Mouse (Mus musculus): ENCODE measurements around the gene Gm12258. TPM values are rescaled to one million over a fixed set of nuclear protein-coding genes. Genes with fewer than 3 reads are reported as not detected.
"Not testable (repeated sequence)": the region's sequence is repeated elsewhere in the genome, so short reads cannot be mapped to it uniquely, and the experiment has no call there.

The Gm12258 gene
- total RNA-seq (2015) (0.90 and 1.1 TPM in 2 replicates), total RNA-seq (2017) (2.0 and 3.0 TPM in 2 replicates)

- ATAC-seq (replicated peaks; ENCODE audit: poor library complexity), result peak; percentile 100
These were observed at the start of gene Gm12258 for GRCm38 (mm10) chr11:58846919-58847461. Gene Gm12258 (plus strand): TSS chr11:58847158.

DNA sequence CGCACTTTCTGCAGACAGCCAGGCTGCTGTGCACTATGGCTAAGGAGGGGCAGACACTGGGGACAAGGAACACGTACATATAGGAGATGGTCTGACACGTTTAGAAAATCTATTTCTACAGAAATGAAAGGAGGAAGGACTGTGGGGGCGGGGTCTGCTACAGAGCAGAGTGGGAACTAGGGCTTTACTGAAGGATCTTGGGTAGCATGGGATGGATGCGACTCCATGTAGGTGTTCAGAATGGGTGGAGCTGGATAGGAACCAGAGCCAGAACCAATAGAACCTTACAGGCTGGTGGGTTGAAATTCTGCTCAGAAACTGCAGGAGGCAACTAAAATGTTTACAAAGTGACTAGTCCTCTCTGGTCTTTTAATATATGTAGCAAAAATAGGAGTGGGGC lies 47.2 kb upstream of the Gm12258 start:
- ATAC-seq (replicated peaks; ENCODE audit: poor library complexity), result no peak

GRCm38 (mm10) chr11:58801558-58802228 lies 45.3 kb upstream of the Gm12258 start, which contains the start of gene Fam183b:
Gene Fam183b (minus strand): TSS chr11:58801960.
- no peak for ATAC-seq (replicated peaks; ENCODE audit: poor library complexity)

DNA sequence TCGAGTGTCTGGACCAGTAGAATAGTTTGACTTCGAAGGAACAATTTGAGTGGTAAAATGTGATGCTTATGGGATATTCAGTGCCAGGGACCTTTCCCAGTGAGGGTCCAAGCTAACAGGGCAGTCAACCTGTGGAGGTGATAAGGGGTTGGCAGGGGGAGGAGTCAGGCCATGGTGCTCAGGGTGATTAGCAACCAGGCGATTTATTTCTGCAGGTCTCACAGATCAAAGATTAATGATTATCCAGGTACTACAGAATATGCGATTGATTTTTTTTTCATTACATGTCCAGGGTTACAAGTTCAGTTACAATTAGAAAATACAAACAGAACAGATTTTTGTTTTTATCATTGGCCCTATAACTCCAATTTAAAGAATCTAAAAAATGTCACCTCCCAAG lies 43.1 kb upstream of the Gm12258 start:
- no peak for ATAC-seq (replicated peaks; ENCODE audit: poor library complexity)

DNA sequence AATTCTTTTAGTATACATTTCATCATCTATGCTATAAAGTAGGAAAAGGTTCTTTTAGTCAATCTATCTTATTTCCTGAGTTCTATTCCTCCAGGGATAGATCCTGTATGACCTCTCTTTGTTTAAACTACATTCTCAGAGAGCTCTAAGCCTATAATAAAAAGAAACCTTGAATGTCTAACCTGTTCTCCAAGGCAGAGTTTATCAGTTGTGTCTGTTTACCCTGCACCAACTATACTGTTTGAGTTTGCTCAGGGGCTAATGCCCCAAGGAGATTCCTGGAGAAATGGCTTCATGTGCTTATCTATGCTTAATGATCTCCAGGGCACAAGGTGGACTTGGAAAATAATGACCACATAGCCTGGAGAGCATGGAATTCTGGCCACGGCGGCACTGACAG lies 42.6 kb upstream of the Gm12258 start:
- no peak for ATAC-seq (replicated peaks; ENCODE audit: poor library complexity)

DNA sequence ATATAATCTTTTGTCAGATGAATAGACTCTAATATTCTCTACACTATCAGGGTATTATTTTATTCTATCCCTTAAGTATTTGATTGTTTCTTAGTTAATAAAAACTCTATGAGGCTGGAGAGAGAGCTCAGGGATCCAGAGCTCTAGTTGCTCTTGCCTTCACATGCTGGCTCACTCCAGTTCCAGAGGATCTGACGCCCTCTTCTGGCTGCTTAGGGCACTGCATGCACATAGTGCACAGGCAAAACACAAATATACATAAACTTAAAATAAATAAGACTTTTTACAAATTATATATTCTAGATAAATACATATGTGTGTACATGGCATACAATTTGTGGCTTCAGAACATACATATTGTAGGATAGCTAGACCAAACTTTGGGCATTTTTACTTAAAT lies 35.0 kb upstream of the Gm12258 start:
- no peak for ATAC-seq (replicated peaks; ENCODE audit: poor library complexity)

DNA sequence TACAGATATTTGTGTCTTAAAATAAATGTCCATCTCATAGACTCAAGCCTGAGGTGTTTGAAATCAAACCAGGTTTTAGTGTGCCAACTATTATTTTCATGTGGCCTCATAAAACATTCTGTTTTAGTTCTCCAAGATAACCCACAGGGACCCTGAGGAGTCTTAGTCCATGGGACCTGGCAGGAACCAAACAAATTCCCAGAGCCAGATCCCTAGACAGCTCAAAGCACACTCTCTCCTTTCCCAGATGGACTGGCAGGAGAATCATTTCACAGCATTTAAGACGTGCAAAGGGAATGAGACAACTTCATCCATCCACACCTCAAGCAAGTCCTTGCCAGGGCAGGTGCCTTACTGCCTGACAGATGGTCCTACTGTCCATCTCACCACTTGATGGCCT lies 32.3 kb upstream of the Gm12258 start, which contains the start of gene Olfr313:
Olfr313 (plus strand) TSS at position 301 of the 400 bp plus-strand sequence.
- not testable (repeated sequence) for ATAC-seq (replicated peaks; ENCODE audit: poor library complexity)

DNA sequence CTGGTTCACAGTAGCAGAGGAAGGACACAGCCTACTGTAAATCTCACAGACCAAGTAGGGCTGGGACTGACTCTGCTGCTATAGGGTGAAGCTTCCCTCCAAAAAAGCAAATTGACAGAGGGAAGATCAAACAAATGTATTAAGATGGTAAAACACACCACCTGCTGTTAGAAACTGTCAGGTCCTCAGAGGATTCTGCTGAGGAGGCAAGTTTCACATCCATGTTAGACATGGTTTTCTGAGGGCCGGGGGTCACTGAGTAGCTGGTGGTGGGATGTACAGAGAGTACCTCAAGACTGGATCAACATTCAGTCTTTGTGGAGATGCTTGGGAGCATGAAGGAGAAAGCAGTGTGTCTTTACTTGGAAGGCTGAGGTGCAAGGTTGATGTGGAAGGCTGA lies 31.3 kb upstream of the Gm12258 start:
- no peak for ATAC-seq (replicated peaks; ENCODE audit: poor library complexity)

- not testable (repeated sequence) for ATAC-seq (replicated peaks; ENCODE audit: poor library complexity)
These were observed 18.0 kb upstream of the Gm12258 start, which contains the start of gene Olfr312 for GRCm38 (mm10) chr11:58828937-58829336. Gene Olfr312 (plus strand): TSS chr11:58829237.

GRCm38 (mm10) chr11:58829764-58830163 lies 17.2 kb upstream of the Gm12258 start:
- ATAC-seq (replicated peaks; ENCODE audit: poor library complexity), result no peak

DNA sequence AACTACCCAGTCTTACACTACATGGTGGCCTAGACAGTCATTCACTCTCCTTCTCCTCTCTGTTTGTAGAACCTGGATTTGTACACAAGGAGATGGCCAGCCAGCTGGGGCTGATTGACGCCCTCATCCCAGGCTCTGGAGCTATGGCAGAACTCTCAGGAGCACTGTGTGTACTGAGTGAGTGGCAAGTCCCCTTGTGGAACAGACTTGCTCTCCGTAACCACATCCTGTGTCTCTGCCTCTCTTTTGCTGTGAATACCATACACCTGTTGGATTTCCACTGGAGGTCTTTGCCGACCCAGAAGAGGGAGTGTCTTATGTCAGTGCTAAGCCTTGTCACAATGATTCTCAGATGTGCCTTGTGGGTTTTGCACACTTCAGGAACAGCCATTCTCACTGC lies 14.4 kb upstream of the Gm12258 start:
- ATAC-seq (replicated peaks; ENCODE audit: poor library complexity), result not testable (repeated sequence)

GRCm38 (mm10) chr11:58838951-58839350 lies 8.0 kb upstream of the Gm12258 start, which contains the start of gene Olfr311:
Gene Olfr311 (plus strand): TSS chr11:58839251.
- ATAC-seq (replicated peaks; ENCODE audit: poor library complexity), result not testable (repeated sequence)

GRCm38 (mm10) chr11:58847636-58848035 lies 678 bp downstream of the Gm12258 start:
- ATAC-seq (replicated peaks; ENCODE audit: poor library complexity), result no peak

DNA sequence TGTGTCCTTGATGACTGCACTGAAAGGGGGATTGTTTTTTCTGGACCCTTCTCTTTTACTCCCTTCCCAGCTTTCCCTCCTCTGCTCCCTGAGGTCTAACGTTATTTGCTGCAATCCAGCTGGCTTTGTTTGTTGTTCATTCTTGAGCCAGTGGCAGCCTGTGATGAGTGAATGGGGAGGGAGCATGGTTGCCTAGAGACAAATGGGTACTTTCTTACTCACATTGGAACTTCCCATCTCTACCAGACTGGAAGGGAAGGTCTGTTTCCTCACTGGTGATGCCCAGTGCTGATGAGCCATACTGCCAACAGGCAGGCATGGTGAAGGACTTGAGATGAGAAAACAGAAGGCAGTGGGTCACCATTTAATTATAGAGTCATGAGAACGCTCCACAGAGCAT lies 2.8 kb downstream of the Gm12258 start:
- no peak for ATAC-seq (replicated peaks; ENCODE audit: poor library complexity)

- ATAC-seq (replicated peaks; ENCODE audit: poor library complexity), result no peak
These were observed 13.8 kb downstream of the Gm12258 start for GRCm38 (mm10) chr11:58860744-58861143.

DNA sequence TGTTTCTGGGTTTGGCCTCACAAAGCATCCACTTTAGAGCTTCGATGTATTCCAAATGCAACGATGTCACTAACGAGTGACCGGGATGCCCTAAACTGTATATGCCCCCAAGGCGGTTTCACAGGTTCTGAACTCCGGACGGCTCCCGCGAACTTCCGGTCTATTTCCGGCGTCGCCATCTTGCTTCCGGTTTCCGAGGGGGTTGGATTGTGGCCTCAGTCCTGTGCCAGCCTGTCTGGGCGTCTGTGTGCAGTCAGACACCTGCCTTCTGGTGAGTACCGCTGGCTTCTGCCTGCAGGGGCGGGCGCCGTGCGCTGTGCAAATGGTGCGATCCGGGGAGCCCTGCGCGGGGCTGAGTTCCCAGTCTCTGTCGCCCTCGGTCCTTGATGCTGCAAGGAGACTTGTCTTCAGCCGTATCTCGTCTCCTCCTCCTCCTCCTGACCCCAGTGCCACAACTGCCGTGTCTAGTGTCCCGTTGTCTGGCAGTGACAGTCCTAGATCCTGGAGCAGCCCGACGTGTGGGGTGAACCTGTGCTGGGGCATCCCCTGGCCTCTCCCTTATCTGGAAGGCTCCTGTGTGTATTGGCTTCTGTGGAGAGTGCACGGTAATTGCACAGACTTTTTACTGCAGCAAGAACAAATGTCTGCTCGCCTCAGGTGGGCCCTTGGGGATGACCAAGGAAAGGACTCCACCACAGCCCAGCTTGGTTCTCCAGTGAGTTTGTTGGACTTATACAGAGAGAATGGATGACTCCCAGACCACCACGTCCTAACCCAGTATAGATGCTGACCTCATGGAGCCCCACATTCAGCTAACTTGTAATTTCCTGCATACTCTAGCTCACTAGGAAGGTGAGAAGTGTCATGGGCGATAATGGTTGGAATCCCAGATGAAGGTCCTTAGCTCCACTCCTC lies 20.3 kb downstream of the Gm12258 start, which contains the start of gene 2810021J22Rik:
2810021J22Rik (plus strand) TSS at position 178 of the 915 bp plus-strand sequence.
- peak; percentile 97 for ATAC-seq (replicated peaks; ENCODE audit: poor library complexity)

DNA sequence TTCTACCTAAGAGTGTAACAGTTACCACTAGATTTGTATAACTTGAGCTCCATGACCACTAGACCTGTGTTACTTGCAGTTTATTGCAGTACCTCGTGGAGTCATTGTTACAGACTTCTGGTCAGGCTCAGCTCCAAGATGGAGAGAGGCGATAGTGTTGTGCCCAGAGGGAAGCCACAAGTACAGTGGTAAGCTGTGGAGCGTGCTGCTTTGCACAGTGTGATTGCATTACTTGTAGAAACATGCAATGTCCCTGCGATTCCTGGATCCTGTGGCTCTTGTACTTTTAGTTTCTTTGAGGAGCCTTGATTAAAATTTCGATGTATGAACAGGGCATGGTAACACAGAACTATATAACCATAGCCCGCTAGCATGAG lies 21.0 kb downstream of the Gm12258 start:
- peak; percentile 14; the same call in 1 of the 2 replicates for ATAC-seq (replicated peaks; ENCODE audit: poor library complexity)

GRCm38 (mm10) chr11:58870961-58871360 lies 24.0 kb downstream of the Gm12258 start:
- ATAC-seq (replicated peaks; ENCODE audit: poor library complexity), result no peak

DNA sequence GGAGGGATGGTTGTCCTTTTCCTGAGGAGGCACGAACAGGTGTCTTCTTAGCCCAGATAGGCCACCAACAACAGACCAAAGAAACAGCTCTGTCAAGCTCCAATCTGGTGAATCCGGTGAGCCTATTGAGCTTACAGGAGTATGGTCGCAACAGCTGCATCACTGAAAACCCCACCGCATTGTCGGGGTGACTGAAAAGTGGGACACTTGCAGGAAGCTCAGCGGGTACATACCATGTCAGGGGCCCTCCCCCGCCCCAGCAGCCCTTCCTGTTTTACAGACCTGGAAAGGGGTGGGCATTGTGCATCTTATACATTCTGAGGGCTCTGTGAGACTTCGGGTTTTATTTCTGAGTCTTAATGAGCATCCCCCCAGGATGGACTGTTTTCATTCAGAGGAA lies 36.8 kb downstream of the Gm12258 start:
- 0 out of 2 replicates have a peak, but pooled peaks have one; percentile 20 for ATAC-seq (replicated peaks; ENCODE audit: poor library complexity)

DNA sequence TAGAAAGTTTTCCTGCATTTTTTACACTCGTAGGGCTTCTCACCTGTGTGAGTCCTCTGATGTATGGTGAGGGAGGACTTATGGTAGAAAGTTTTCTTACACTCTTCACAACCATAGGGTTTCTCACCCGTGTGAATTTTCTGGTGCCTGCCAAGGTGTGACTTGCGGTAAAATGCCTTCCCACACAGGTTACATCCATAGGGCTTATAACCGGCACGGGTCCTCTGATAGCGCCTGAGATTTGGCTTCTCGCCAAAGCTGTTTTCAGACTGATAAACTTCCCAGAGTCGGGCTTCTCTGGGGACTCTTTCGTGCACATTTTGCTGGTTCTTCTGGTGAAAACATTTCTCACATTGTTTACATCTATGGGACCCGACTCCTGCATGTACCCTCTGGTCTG lies 43.6 kb downstream of the Gm12258 start:
- no peak for ATAC-seq (replicated peaks; ENCODE audit: poor library complexity)

DNA sequence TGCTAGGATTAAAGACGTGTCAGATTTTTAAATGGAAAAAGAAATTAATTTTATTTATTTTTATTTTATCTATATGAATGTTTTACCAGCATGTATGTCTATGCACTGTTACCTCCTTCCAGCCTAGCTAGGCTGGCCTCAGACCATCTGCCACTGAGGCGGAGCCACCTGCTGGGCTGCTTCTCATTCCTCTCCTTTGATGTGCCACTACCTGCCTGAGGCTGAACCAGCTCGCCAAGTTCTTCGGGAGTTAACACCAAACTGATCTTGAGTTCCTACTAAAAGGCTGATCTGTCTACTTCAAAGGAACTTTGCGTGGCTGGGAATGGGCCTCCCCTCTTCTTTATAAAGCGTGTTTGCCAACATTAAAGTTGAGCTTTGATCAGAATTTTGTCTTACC lies 47.5 kb downstream of the Gm12258 start:
- ATAC-seq (replicated peaks; ENCODE audit: poor library complexity), result no peak
